Mouse (Mus musculus): ENCODE results near the gene Usp7.

Usp7 gene

DNA sequence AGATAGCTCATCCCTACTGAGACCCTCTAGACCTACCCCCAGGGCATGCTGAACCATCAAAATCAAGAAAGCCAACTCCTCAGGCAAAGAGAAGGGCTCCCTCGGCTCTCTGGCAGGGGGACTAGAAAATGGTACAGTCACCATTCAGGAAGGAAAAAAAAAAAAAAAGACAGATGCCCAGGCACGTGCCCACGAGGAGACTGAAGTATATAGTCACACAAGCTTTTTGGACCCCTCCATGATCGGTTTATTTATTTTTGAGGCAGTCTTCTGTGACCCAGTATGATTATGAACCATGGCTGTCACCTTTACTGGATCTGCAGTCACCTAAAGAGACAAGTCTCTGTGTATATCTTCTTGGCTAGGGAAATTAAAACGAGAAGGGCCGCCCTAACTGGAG lies 118.8 kb downstream of the Usp7 start:
- no peak for DNase-seq (ENCODE audit: low spot score)

DNA sequence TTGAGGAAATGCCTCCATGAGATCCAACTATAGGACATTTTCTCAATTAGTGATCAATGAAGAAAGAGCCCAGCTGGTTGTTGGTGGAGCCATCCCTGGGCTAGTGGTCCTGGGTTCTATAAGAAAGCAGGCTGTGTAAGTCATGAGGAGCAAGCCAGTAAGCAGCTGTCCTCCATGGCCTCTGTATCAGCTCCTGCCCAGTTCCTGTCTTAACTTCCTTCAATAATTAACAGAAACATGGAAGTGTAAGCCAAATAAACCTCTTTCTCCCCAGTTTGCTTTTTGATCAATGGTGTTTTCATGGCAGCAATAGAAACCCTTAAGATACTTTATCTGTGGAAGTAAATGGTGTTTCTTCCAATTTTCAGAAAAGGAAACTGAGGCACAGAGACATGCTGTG lies 119.3 kb downstream of the Usp7 start:
- no peak for DNase-seq (ENCODE audit: low spot score)

DNA sequence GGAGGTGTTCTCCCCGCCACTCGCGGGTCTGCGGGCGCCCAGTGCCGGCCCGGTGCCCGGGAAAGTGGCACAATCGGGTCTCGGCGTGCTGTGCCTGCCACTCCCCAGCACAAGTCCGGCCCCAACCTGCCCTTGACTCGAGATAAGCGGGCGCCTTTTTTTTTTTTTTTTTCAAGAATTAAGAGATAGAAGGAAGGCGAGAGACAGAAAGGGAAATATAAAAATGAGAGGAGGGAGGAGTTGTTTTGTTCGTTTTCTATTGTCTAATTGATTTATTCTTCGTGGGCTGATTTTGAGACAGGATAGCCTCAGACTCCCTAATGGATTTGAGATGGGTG lies 119.8 kb downstream of the Usp7 start:
- no peak for DNase-seq (ENCODE audit: low spot score)

DNA sequence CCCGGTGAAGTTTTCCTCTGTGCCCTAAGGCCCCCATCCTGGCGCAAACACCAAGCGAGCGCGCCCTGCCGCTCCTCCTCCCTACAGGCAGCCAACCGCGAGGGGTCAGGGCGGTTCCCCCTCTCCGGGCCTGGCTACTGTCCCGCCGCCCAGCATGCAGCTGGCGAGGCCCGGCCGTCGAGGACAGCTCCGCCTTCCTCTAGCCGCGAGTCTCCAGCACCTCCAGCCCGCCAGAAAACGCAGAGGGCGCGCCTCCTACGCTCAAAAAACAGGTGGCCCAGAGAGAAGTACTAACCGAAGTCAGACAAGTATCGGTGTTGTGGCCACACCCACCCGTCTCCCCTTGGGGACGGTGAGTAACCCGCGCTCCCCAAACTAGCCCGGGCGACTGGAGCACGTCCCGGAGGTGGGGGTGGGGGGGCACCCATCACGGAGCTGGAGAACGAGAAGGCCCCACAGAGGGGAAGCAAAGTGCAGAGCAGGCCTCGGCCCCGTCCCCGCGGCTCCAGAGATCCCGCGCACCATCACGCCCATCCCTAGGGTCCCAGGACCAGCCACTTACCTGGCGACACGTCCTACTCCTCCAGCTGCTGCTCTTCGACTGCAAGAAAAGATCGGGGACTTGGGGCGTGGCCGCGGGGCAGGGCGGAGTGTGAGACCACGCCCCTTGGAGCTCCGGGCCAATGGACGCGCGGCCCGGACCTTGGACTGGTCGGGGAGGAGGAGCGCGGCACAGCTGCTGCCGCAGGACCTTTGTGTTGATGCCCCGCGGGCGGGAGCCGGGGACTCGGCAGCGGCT lies 120.4 kb downstream of the Usp7 start, which contains the start of gene Carhsp1:
Gene Carhsp1, minus strand, starts transcription at position 605 of the 799 bp plus-strand sequence.
- DNase-seq (ENCODE audit: low spot score) = peak; percentile 90

DNA sequence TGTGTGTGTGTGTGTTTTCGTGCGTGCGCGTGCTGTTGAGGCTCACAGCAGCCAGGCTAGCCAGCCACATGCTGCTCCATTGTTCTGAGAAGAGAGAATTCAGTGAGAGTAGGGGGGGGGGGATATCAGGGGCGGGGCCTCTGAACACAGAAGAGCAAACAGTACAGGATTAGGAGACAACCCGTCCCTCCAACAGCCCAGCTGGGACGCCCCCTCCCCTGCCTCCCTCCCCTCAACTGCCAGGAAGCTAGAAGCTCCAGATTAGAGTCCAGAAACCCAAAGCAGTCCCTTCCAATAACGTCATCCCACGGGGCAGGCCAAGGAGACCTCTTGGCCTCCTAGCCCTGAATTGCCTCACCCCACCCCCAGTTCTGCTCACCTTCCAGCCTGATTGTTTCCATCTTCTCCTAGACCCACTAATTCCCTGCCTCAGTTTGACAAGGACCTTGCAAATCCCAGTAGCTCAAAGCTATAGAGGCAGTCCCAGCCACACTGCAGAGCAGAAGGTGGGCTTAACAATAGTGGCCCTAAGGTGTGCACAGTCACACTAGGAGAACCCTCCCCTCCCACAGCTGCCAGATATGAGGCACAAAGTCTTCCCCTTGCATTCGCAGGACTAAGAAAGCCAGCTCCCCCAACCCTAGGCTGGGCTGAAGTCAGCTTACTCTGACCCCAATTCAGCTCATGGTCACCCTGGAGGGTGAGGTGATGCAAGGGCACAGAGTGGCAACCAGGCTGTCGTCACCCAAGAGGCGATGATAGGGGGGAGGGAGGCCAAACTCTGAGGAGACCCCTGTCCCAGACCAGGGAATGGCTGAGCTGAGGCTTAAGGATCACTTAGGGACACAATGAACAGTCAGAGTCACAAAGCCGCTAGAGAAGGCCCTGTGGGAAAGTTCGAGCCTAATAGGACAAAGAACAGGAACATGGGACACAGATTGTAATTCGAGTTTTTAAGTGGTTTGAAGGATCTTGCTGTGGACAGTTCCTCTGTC lies 121.8 kb downstream of the Usp7 start:
- no peak for DNase-seq (ENCODE audit: low spot score)

DNA sequence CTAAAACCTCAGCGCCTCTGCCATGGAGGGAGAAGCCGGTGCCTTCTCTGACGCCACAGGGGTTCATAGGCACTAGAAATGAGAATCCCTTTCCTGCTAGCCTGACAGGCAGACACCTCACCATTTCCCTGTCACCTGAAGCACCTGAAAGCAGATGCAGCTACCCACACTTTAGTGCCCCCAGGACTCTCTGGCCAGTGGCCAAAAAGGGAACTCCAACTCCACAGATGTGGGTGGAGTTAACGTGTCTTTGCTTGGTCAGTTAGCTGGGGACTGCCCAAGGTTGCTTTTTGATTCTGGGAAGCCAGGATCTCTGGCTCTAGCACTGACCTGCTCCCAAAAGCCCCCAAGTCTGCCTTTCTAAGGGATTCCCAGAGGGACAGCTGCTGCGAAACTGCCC lies 122.7 kb downstream of the Usp7 start:
- no peak for DNase-seq (ENCODE audit: low spot score)

DNA sequence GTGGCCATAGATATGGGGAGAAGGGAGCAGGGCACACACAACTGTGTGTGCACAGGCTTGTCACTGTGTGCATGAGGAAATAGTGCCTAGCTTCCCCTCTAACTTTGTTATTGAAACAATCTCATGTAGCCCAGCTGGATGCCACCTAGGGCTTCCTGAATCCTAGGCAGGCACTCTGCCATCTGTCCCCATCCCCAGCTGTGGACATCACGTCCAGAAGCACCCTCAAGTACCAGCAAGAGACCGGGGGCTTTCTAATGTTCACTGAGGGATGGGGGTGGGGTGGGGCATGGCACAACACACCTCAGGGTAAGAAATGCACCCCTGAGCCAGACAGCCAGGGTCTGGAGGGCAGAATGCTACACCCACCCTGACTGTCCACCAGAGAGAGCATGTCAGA lies 123.7 kb downstream of the Usp7 start:
- DNase-seq (ENCODE audit: low spot score) = no peak

DNA sequence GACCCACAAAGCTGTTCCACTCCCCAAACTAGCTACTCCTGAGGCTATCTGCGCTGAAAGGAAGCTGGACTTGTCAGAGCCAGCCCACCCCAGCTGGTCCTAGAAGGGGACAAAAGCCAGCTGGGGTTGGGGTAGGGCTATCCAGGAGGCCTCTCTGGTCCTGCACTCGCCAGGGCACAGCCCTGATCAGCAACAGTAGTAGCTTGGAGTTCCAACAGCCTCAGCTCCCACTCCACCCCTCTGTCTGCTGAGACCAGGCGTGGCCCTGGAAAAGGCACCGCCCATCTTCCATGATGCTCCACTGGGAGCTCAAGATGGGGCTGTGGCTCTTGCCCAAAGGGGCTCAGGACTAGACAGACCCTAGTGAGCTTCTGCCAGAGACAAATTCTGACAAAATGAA lies 124.3 kb downstream of the Usp7 start:
- DNase-seq (ENCODE audit: low spot score) = no peak

DNA sequence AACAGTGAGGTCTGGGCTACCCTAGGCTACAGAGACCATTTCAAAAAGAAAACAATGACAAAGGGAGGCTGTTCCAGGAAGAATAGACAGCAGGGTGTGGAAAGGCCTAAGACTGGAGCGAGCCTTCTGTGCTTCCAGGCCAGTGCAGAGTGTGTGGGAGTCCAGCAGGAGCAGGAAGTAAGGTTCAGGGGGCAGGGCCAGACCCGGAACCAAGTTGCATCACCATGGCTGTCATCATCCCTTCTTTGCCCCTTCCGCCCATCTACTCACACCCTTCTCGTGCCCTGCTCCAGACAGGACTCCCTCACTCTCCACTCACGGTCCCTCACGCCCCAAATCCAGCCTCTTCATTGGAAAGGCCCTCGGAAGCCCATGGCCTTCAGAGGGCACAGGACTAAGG lies 124.8 kb downstream of the Usp7 start:
- no peak for DNase-seq (ENCODE audit: low spot score)

DNA sequence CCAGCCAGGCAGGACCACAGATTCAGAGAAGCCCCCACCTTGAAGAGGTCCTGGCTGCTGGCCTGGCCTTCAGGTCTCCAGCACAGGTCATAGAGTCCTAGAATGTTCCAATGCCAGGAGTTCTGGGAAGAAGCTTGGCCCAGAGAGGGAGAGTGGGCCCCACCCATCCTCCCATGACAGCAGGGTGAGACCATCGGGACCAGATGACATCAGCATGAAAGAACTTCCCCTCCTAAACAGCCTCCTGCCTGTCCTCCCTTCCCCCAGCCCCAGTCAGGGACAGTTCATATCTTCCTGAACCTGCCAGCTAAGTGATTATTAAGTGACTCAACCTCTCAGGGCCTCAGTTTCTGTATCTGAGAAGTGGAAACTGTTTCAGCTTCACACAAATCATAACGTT lies 125.7 kb downstream of the Usp7 start:
- no peak for DNase-seq (ENCODE audit: low spot score)

DNA sequence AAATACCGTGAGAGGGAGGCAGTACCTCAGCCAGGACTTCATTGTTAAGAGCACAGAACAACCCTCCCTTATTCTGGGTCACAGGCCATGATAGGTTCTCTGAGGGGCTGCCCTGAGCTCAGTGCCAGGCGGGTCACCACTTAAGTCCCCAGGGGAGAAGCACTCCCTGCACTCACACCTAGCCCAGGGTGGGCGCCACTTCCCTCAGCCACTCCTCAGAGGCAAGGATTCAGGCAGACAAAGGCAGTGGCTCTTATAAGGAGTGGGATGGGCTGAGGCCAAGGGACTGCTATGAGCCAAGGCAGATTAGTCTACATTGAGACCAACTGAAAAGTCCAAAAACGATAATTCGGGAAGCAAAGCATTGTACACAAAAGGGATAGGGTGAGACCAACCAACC lies 126.7 kb downstream of the Usp7 start:
- DNase-seq (ENCODE audit: low spot score) = no peak

DNA sequence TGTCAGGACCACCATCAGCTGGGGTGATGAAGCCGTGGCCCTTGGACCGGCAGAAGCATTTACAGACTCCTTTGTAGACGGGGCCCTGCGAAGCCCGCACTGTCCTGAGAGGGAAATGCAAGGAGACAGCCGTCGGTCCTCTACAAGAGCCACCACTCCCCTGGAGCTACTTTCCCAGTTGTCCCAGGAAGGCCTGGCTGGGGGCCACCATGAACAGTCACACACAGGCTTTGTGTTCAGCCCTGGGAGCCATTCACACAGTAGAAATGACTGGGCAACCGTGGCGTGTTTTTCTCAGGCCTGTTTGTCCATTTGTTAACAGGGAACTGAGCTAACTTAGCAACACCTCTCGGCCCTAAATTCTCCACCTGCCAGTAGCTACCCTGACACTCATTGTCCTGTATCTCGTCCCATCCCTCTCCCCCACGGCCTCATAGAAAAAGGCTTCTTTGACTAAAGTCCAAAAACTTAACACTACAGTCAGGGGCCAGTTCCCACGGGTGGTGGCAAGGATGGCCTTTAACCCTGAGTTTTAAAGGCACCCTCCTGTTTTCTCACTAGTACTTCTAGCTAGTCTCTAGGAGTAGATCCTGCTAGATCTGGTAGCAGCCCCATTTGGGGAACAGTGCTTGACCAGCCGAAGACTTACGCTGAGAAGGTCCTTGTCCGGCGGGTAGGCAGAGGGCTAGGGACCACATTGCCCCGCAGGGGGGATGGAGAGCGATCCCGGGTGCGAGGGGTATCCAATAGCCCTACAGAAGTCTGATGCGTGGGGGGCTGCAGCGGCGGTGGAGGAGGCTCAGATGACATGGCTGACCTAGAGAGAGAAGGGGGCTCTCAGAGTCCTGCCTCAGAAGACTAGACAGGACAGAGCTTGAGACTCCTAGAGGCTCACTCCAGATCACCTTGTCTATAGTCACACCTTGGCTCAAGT lies 128.2 kb downstream of the Usp7 start:
- no peak for DNase-seq (ENCODE audit: low spot score)

DNA sequence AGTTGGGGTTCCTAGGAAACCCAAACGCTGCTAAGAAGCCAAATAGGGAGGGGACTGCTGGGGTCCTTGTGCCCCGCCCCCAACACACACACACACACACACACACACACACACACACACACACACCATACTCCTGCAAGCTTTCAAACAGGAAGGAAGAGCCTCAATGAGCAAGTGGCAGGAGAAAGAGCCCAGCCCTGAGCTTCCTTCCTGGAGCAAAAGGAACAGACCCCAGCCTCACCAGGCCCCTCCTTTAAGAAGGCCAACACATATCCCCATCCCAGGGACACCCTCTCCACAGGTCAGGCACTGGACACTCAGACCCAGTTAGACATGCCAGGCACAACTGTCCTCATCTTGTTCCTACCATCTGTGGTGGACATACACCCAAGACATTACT lies 129.1 kb downstream of the Usp7 start:
- DNase-seq (ENCODE audit: low spot score) = no peak

DNA sequence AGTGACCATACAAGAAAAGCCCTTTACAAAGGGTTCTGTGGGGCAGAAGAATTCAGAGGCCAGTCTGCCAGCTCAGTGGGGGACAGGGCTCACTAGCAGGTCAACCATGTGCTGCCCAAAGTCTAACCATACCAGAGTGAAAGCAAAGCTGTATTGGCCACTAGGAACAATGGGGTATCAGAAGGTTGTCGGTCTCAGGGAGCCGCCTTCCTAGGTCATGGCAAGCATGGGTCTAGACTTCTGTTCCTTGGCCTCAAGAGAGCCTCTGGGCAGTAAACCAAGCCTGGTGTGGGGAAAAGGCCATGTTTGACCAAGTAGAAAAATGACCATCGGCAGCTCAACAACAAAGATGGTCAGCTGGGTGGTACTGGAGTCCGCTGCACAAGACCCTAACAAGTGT lies 133.3 kb downstream of the Usp7 start:
- DNase-seq (ENCODE audit: low spot score) = no peak

DNA sequence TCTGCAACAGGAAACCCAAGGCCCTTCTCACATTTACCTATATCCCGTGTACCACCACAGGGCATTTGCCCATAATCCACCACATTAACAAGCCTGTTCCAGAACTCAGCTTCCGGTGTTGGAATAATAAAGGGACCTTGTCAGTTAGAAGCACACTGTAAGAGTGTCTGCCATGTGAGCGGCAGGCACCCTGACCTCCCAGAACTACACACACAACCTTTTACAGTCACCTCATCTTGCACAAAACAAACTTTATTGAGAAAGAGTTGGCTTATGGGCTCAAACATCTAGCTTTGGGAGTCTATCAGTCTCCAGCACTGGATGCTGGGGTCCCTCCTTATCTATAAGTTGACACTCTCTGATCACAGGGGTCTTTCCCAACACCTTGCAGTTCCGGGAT lies 133.8 kb downstream of the Usp7 start:
- no peak for DNase-seq (ENCODE audit: low spot score)

DNA sequence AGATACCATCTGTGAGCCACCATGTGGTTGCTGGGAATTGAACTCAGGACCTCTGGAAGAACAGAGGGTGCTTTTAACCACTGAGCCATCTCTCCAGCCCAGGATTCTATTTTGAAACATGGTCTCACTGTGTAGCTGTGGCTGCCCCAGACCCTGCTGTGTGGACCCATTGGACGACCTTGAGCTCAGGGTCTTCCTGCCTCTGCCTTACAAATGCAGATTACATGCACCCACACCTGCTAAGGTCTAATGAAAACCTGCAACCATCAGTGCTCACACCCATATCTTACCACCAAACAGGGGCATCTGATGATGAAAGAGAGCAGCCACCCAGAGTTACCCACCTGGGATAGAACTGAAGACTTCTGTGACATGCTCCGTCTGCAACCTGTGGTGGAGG lies 135.9 kb downstream of the Usp7 start:
- no peak for DNase-seq (ENCODE audit: low spot score)

DNA sequence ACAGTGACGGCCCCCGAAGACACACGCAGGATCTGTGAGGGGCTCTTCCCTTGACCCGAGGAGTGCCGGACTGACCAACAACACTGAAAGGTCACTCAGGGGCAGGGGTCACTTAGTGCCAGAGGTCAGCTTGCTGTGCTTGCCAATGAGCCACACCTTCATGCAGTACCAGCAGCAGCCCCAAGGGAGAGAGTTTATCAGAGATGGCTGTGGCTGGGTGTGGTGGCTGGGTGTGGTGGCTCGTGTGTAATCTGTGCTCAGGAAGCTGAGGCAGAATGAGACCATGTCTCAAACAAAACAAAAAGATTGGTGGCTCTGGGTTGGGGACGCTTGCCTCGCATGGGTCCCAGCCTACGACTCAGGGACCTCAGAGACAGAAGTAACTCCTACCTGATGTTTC lies 136.5 kb downstream of the Usp7 start:
- no peak for DNase-seq (ENCODE audit: low spot score)

DNA sequence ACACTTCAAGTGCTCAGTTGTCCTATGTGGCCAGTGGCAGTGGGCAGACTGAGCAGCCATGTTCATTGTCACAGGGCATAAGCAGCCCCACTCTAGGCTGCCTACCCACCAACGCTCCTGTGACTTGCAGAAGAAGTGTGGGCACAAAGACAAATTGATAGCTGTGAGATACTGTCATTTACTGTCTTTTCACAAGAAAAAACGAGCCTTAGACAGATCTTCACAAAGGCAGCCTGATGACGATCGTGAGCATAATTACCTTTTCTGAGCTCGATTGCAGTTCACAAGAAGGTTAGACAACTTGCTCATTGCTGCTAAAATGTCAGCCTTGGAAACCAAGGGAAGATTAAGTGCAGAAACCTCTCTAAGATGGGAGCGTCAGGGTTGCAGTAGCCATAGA lies 137.0 kb downstream of the Usp7 start:
- DNase-seq (ENCODE audit: low spot score) = no peak

DNA sequence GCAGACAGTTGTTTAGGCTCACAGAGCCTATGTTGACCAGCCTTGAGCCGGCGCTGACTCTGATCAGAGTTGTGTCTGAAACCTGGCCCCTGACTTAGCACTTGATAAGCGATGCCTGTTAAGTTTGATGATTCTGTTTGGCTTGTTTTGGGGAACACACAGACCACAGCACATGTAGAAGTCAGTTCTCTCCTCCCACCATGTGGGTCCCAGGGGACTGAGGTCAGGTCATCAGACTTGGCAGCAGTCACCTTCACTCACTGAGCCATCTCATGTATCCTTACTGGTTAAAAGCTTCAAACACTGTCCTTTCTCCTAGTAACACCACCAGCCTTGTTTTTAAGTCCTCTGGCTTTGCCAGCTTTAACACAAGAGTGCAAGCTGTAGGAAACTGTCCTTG lies 142.1 kb downstream of the Usp7 start:
- no peak for DNase-seq (ENCODE audit: low spot score)

DNA sequence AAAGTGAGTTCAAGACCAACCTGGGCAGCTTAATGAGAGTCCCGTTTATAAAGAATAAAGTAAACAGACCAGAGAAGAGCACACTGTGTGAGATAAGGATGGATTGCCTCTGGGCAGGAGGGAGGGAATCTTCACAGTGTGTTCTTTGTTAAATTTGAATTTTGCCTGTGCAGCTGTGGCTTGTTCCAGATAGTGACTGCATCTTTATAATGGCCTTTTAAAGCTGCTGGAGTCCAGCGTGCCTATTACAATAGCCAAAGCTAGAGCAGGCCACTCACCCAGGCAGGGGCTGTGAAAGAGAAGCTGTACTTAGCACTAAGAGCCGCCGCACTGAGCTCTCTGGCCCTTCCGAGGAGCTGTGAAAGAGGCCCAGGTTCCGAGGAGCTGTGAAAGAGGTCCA lies 146.6 kb downstream of the Usp7 start:
- no peak for DNase-seq (ENCODE audit: low spot score)

DNA sequence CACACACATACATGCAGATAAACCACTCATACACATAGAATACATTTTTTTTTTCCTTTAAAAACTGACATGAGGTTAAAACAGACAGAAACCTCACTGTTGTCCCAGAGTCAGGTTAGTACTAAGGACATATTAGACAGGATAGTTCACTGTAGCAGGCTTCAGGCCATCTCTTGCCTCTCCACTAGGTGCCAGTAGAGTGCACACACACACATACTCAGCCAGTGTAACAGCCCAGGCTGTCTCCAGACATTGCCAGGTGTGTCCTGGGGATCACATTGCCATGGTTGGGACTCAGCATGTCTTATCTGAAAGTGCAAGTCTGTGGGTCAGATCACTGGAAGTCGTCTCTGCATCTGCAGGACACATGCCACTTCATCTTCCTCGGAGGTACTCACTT lies 148.3 kb downstream of the Usp7 start:
- peak; percentile 44 for DNase-seq (ENCODE audit: low spot score)
